Mouse (Mus musculus): ENCODE measurements around the gene Tbc1d10a. TPM values are rescaled to one million over a fixed set of nuclear protein-coding genes. Genes with fewer than 3 reads are reported as not detected.

Tbc1d10a gene
- polyA plus RNA-seq, 1 experiment from 2014 or later = 28.0 TPM

GRCm38 (mm10) chr11:4220443-4221400, 34.1 kb downstream of the Tbc1d10a start:
- 47% methylated on average over 28 of the region's 28 CpGs for WGBS
- Histone ChIP-seq H3K4me1 (replicated peaks) (peaks cover 11% of the 10 kb centered on the region), H3K9ac (no peak overlapping the region), H3K27me3 (peaks cover 42% of the 10 kb centered on the region), H3K27ac (no peak overlapping the region), H3K4me3 (no peak overlapping the region), H3K36me3 (peaks cover 2% of the 10 kb centered on the region), H3K4me2 (no peak overlapping the region), H3K9me3 (no peaks in the 10 kb centered on the region)
- ATAC-seq (ENCODE audit: low FRiP score) = no peak

GRCm38 (mm10) chr11:4222046-4222950, 35.7 kb downstream of the Tbc1d10a start:
- no peak overlapping the region for H3K9ac ChIP-seq
- H3K9me3 ChIP-seq = no peaks in the 10 kb centered on the region
- H3K36me3 ChIP-seq = no peaks in the 10 kb centered on the region
- H3K27ac ChIP-seq = no peak overlapping the region
- H3K27me3 ChIP-seq = peaks cover 38% of the 10 kb centered on the region
- H3K4me3 ChIP-seq = no peak overlapping the region
- H3K4me2 ChIP-seq = no peak overlapping the region
- 80% methylated on average over 17 of the region's 17 CpGs for WGBS
- peaks cover 11% of the 10 kb centered on the region for H3K4me1 ChIP-seq (replicated peaks)
- ATAC-seq (ENCODE audit: low FRiP score) = no peak

- Histone ChIP-seq H3K4me2 (no peak overlapping the region), H3K27ac (no peak overlapping the region), H3K9me3 (no peaks in the 10 kb centered on the region), H3K36me3 (no peaks in the 10 kb centered on the region), H3K27me3 (peaks cover 25% of the 10 kb centered on the region), H3K4me1 (replicated peaks) (peaks cover 1% of the 10 kb centered on the region), H3K4me3 (no peak overlapping the region), H3K9ac (no peak overlapping the region)
- no peak for ATAC-seq (ENCODE audit: low FRiP score)
- 37% methylated on average over 6 of the region's 7 CpGs for WGBS
Measured at GRCm38 (mm10) chr11:4223393-4224188, 37.0 kb downstream of the Tbc1d10a start.

- Histone ChIP-seq H3K27me3 (peaks cover 18% of the 10 kb centered on the region), H3K4me3 (no peak overlapping the region), H3K4me2 (no peak overlapping the region), H3K9me3 (no peaks in the 10 kb centered on the region), H3K9ac (no peak overlapping the region), H3K4me1 (replicated peaks) (no peaks in the 10 kb centered on the region), H3K27ac (no peak overlapping the region), H3K36me3 (no peaks in the 10 kb centered on the region)
- WGBS = 45% methylated on average over 2 of the region's 2 CpGs
- no peak for ATAC-seq (ENCODE audit: low FRiP score)
Measured at GRCm38 (mm10) chr11:4224223-4224622, 37.6 kb downstream of the Tbc1d10a start.

- no peak overlapping the region for H3K4me2 ChIP-seq
- 86% methylated on average over 5 of the region's 5 CpGs for WGBS
- no peaks in the 10 kb centered on the region for H3K4me1 ChIP-seq (replicated peaks)
Measured at GRCm38 (mm10) chr11:4226569-4227325, 40.2 kb downstream of the Tbc1d10a start.

GRCm38 (mm10) chr11:4228463-4228862, 41.9 kb downstream of the Tbc1d10a start:
- H3K4me2 ChIP-seq = no peak overlapping the region
- no peaks in the 10 kb centered on the region for H3K4me1 ChIP-seq (replicated peaks)
- H3K9me3 ChIP-seq = no peaks in the 10 kb centered on the region
- 50% methylated on average over 8 of the region's 8 CpGs for WGBS
- no peak overlapping the region for H3K4me3 ChIP-seq
- no peaks in the 10 kb centered on the region for H3K27me3 ChIP-seq
- H3K9ac ChIP-seq = no peak overlapping the region
- H3K27ac ChIP-seq = no peak overlapping the region
- no peaks in the 10 kb centered on the region for H3K36me3 ChIP-seq
- ATAC-seq (ENCODE audit: low FRiP score) = no peak

More at GRCm38 (mm10) chr11:4226569-4227325, 40.2 kb downstream of the Tbc1d10a start:
- H3K4me3 ChIP-seq = no peak overlapping the region
- no peak for ATAC-seq (ENCODE audit: low FRiP score)
- peaks cover 3% of the 10 kb centered on the region; the same call in 1 of the 2 replicates for H3K27me3 ChIP-seq
- no peaks in the 10 kb centered on the region for H3K36me3 ChIP-seq
- H3K9ac ChIP-seq = no peak overlapping the region
- no peak overlapping the region for H3K27ac ChIP-seq
- no peaks in the 10 kb centered on the region for H3K9me3 ChIP-seq

- Histone ChIP-seq H3K27ac (no peak overlapping the region), H3K27me3 (no peaks in the 10 kb centered on the region), H3K4me2 (no peak overlapping the region), H3K36me3 (no peaks in the 10 kb centered on the region), H3K4me1 (replicated peaks) (no peaks in the 10 kb centered on the region), H3K9me3 (no peaks in the 10 kb centered on the region), H3K9ac (no peak overlapping the region), H3K4me3 (no peak overlapping the region)
- no peak for ATAC-seq (ENCODE audit: low FRiP score)
- WGBS = 62% methylated on average over 4 of the region's 4 CpGs
Measured at GRCm38 (mm10) chr11:4229841-4230240, 43.3 kb downstream of the Tbc1d10a start.

GRCm38 (mm10) chr11:4231435-4231834, 44.8 kb downstream of the Tbc1d10a start:
- Histone ChIP-seq H3K4me1 (replicated peaks) (no peaks in the 10 kb centered on the region), H3K4me2 (no peak overlapping the region), H3K4me3 (no peak overlapping the region), H3K9ac (no peak overlapping the region), H3K9me3 (no peaks in the 10 kb centered on the region), H3K27ac (no peak overlapping the region), H3K27me3 (no peaks in the 10 kb centered on the region), H3K36me3 (no peaks in the 10 kb centered on the region)
- ATAC-seq (ENCODE audit: low FRiP score) = no peak
- WGBS = 92% methylated on average over 2 of the region's 2 CpGs

GRCm38 (mm10) chr11:4232644-4233043, 46.1 kb downstream of the Tbc1d10a start:
- Histone ChIP-seq H3K9ac (no peak overlapping the region), H3K4me3 (no peak overlapping the region), H3K4me1 (replicated peaks) (no peaks in the 10 kb centered on the region), H3K4me2 (no peak overlapping the region), H3K27ac (no peak overlapping the region), H3K27me3 (no peaks in the 10 kb centered on the region), H3K36me3 (no peaks in the 10 kb centered on the region), H3K9me3 (no peaks in the 10 kb centered on the region)
- no peak for ATAC-seq (ENCODE audit: low FRiP score)
- 75% methylated on average over 12 of the region's 12 CpGs for WGBS

GRCm38 (mm10) chr11:4235052-4235655, 48.6 kb downstream of the Tbc1d10a start:
- Histone ChIP-seq H3K9ac (no peak overlapping the region), H3K4me1 (replicated peaks) (no peaks in the 10 kb centered on the region), H3K9me3 (no peaks in the 10 kb centered on the region), H3K27me3 (no peaks in the 10 kb centered on the region), H3K4me3 (no peak overlapping the region), H3K4me2 (no peak overlapping the region), H3K36me3 (no peaks in the 10 kb centered on the region), H3K27ac (no peak overlapping the region)
- WGBS = 87% methylated on average over 6 of the region's 6 CpGs
- ATAC-seq (ENCODE audit: low FRiP score) = no peak

All from hindbrain, embryonic 13.5 days (tissue).